Mouse (Mus musculus) heart, adult 2 months (tissue): Measurements from ENCODE around the gene Cecr2.

ENCODE experiments used
- CTCF ChIP-seq: fragments of 200-600 bp; IDR thresholded peaks from 2 replicates; pipeline ENCODE4 v1.8.1; 2022; ENCODE audit warnings: antibody characterized with exemption, mild to moderate bottlenecking, moderate library complexity
- POLR2A ChIP-seq: fragments of 200-500 bp; IDR thresholded peaks from 2 replicates; pipeline ENCODE4 v1.6.1; 2011; ENCODE audit warnings: mild to moderate bottlenecking, low read depth, low read length, control low read depth; ENCODE audit not compliant: insufficient read depth

GRCm38 (mm10) chr6:120674881-120675280 is 8.7 kb downstream of the Cecr2 start:
- TF ChIP-seq CTCF (peak; percentile 49), POLR2A (no peak)
